Mouse (Mus musculus) spleen, adult 2 months (tissue): ENCODE measurements around the gene Arhgap23. TPM values are rescaled to one million over a fixed set of nuclear protein-coding genes. Genes with fewer than 3 reads are reported as not detected.

Source experiments
- DNase-seq, 2 experiments: peaks; one replicate each; pipeline versions ENCODE4 v3.0.0 to v3.0.0-alpha.2; 2012 to 2021; ENCODE audit warnings: low spot score in 2 of 2, low read depth in 1 of 2
- H3K27ac ChIP-seq: fragments of 200-500 bp; 2 replicates; pipeline ENCODE4 v1.5.1; 2012; ENCODE audit warnings: low read length, inconsistent platforms; ENCODE audit not compliant: insufficient read depth
- H3K27me3 ChIP-seq: fragments of 200-500 bp; 2 replicates; pipeline ENCODE4 v1.6.1; 2012; ENCODE audit warnings: mild to moderate bottlenecking, moderate library complexity, low read length, inconsistent platforms; ENCODE audit not compliant: control insufficient read depth, insufficient read depth
- H3K36me3 ChIP-seq: fragments of 200-500 bp; 2 replicates; pipeline ENCODE4 v1.6.1; 2012; ENCODE audit warnings: mild to moderate bottlenecking, low read length, inconsistent platforms; ENCODE audit not compliant: control insufficient read depth, insufficient read depth
- H3K4me1 ChIP-seq: fragments of 200-500 bp; 2 replicates; pipeline ENCODE4 v1.6.1; 2011; ENCODE audit warnings: inconsistent platforms; ENCODE audit not compliant: control insufficient read depth, insufficient read depth, insufficient read length
- H3K4me3 ChIP-seq: fragments of 200-500 bp; 2 replicates; pipeline ENCODE4 v1.5.1; 2011; ENCODE audit warnings: mild to moderate bottlenecking, inconsistent platforms; ENCODE audit not compliant: insufficient read depth, insufficient read length; ENCODE audit errors: extremely low read depth
- CTCF ChIP-seq: fragments of 200-500 bp; IDR thresholded peaks from 2 replicates; pipeline ENCODE4 v1.5.1; 2011; ENCODE audit warnings: mild to moderate bottlenecking, inconsistent platforms; ENCODE audit not compliant: insufficient read depth, insufficient read length, insufficient replicate concordance; ENCODE audit errors: extremely low read depth
- POLR2A ChIP-seq: fragments of 200-500 bp; IDR thresholded peaks from 2 replicates; pipeline ENCODE4 v1.6.1; 2011; ENCODE audit warnings: low read depth, low read length, inconsistent platforms
- WGBS: fragments of 180-500 bp; shearing (Covaris S2); methylation state at CpG from one replicate; pipeline ENCODE4 v1.1.7; 2018; 5-methylcytosine and 5-hydroxymethylcytosine counted together
- polyA plus RNA-seq: library from polyadenylated mRNA; depleted of rRNA; stranded (reverse); fragments of >200 nt; gene quantifications from 2 replicates; pipeline ENCODE4 v1.2.3, GENCODE M21; 2012

Gene Arhgap23
- polyA plus RNA-seq, 1 experiment = 39.7 TPM

DNA sequence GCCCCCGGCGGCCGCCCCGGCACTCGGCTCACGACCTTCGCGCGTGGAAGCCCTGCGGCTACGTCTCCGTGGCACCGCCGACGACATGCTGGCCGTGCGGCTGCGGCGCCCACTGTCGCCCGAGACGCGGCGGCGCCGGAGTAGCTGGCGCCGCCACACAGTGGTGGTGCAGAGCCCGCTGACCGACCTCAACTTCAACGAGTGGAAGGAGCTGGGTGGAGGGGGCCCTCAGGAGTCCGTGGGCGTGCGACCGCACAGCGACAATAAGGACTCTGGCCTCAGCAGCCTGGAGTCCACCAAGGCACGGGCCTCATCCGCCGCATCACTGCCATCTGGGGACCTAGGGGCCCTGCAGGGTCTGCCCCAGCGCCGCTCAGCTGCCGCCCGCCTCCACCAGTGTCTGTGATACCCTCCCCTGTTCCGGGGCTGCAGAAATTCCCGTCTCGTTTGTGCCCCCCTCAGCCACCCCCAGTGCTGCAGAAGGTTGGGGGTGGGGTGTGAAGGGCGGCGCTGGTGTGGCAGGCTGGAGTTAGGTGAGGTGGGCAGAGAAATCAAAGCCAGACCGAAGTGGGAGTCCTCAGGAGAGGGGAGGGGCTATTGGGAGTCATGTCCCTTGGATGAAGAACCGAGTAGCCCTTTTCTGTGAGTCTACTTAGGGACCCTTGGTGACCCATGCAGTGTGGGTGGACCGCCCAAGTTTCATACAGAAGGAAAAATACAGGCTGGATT, 85.6 kb downstream of the Arhgap23 start:
- Histone ChIP-seq H3K36me3 (no peaks in the 10 kb centered on the region), H3K27me3 (no peaks in the 10 kb centered on the region), H3K4me1 (no peaks in the 10 kb centered on the region; the same call in 1 of the 2 replicates), H3K27ac (no peak overlapping the region), H3K4me3 (no peak overlapping the region)
- TF ChIP-seq POLR2A (no peak), CTCF (no peak)
- WGBS = 98% methylated on average over 51 of the region's 51 CpGs
- no peak for DNase-seq

- DNase-seq = no peak
- no peaks in the 10 kb centered on the region for H3K36me3 ChIP-seq
- 78% methylated on average over 9 of the region's 9 CpGs for WGBS
- H3K27ac ChIP-seq = no peak overlapping the region
- no peaks in the 10 kb centered on the region; the same call in 1 of the 2 replicates for H3K4me1 ChIP-seq
- no peaks in the 10 kb centered on the region for H3K27me3 ChIP-seq
- no peak overlapping the region for H3K4me3 ChIP-seq
- TF ChIP-seq CTCF = no peak
- no peak for TF ChIP-seq POLR2A
These were observed 87.0 kb downstream of the Arhgap23 start for GRCm38 (mm10) chr11:97502383-97502782.

- H3K4me3 ChIP-seq = no peak overlapping the region
- WGBS = 87% methylated on average over 4 of the region's 4 CpGs
- no peak overlapping the region for H3K27ac ChIP-seq
- H3K4me1 ChIP-seq = no peaks in the 10 kb centered on the region; the same call in 1 of the 2 replicates
- no peaks in the 10 kb centered on the region for H3K27me3 ChIP-seq
- H3K36me3 ChIP-seq = no peaks in the 10 kb centered on the region
- no peak for DNase-seq
- TF ChIP-seq POLR2A = no peak
- TF ChIP-seq CTCF = no peak
These were observed 87.5 kb downstream of the Arhgap23 start for GRCm38 (mm10) chr11:97502846-97503245.

DNA sequence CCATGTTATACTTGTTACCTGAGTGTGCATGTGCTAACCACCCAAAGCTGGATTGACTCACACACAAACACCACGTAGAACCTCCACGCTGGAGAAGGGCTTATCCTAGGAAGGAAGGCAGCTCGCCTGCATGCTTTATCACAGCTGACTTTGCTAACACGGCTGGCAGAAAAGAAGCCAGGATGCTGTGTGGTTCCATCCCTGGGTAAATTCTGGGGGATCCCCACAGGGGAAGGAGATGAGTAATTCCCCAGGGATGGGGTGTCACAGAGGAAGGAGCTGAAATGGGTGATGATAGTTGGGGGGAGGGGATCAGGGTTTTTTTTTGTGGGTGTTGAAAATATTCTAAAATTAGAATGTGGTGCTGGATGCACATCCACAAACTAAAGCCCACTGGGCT, 90.5 kb downstream of the Arhgap23 start:
- no peaks in the 10 kb centered on the region for H3K36me3 ChIP-seq
- WGBS = 63% methylated on average over 4 of the region's 4 CpGs
- no peak overlapping the region for H3K4me3 ChIP-seq
- H3K27me3 ChIP-seq = no peaks in the 10 kb centered on the region
- DNase-seq = no peak
- TF ChIP-seq POLR2A (no peak), CTCF (no peak)
- H3K27ac ChIP-seq = no peak overlapping the region
- no peaks in the 10 kb centered on the region for H3K4me1 ChIP-seq

DNA sequence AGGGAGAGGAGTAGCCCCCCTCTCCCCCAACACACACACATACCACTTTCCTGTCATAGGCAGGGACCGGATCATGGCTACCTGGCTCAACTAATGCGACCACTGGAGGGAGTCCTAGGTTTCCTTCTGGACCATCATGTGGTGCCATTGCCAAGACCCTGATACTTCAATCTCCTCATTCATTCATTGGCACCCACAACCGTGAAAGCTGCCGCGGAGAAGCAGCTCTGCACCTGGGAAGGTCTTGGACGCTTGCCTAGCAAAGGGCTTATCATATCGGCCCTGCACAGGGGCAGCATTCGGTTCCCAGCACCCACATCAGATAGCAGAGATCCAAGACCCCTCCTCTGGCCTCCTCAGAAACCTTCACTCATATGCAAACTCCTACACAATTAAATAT, 91.0 kb downstream of the Arhgap23 start:
- H3K4me3 ChIP-seq = no peak overlapping the region
- H3K4me1 ChIP-seq = no peaks in the 10 kb centered on the region
- no peaks in the 10 kb centered on the region for H3K36me3 ChIP-seq
- no peak for TF ChIP-seq CTCF
- no peak for TF ChIP-seq POLR2A
- 74% methylated on average over 8 of the region's 8 CpGs for WGBS
- H3K27ac ChIP-seq = no peak overlapping the region
- H3K27me3 ChIP-seq = no peaks in the 10 kb centered on the region
- no peak for DNase-seq

DNA sequence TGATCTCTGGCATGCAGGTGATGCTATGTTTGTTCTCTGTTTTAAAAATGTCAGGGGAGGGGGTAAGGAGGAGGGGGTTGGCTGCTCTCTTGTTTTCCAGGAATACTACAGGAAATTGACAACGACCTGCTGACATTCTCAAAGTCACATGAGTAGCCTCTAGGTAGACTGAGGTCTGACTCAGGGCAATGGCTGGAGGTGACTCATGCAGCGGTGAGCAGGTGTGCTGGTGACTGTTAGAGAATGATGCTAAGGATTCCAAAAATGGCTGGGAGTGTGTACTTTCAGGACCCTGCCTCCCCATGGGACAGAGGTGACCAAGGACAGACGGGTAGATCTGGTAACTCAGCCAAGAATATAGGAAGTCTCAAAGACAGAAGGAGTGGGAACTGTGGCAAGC, 92.9 kb downstream of the Arhgap23 start:
- no peaks in the 10 kb centered on the region for H3K27me3 ChIP-seq
- DNase-seq = no peak
- no peaks in the 10 kb centered on the region for H3K36me3 ChIP-seq
- TF ChIP-seq CTCF = no peak
- no peak for TF ChIP-seq POLR2A
- 46% methylated on average over 3 of the region's 3 CpGs for WGBS
- peaks cover 11% of the 10 kb centered on the region; the same call in 1 of the 2 replicates for H3K4me1 ChIP-seq
- no peak overlapping the region for H3K4me3 ChIP-seq
- H3K27ac ChIP-seq = no peak overlapping the region

DNA sequence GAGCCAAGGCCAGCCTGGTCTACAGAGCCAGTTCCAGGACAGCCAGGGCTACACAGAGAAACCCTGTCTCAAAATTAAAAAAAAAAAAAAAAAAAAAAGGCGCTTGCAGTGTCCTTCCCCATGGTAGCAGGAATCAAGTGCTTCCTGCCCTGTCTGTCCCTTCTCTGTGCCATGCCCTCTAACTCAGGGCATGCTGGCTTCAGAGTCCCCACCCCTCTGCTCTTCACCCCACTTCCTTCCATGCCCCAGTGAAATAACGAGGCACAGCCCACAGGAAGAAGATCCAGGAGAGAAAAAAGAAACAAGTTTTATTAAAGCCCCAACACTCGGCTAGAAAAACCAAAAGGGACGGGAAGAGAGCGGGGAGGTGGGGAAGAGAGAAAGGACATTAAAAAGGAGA, 93.7 kb downstream of the Arhgap23 start:
- Histone ChIP-seq H3K27ac (no peak overlapping the region), H3K27me3 (no peaks in the 10 kb centered on the region), H3K4me1 (peaks cover 11% of the 10 kb centered on the region; the same call in 1 of the 2 replicates), H3K4me3 (no peak overlapping the region), H3K36me3 (no peaks in the 10 kb centered on the region)
- DNase-seq = no peak
- 17% methylated on average over 5 of the region's 5 CpGs for WGBS
- TF ChIP-seq CTCF = no peak
- TF ChIP-seq POLR2A = no peak
